Mouse (Mus musculus): Measurements from ENCODE around the gene Vwa3b.

DNA sequence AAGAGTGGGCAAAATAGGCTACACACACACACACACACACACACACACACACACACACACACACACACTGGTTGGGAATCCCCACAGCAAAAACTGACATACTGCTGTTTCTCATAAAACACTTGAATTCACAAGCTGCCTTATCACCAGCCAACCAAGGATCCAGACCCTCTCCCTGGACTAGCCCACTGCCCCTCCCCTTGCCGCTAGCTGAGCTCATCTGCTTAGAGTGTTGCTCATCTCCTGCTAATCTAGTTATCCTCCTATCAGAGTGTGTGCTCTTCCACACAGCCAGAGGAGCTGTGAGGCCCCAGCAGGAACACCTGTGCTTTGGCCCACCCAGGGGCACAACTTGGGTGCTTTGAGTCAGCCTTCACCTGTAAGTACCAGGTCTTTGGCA lies 187.7 kb downstream of the Vwa3b start, which contains the start of gene Cnga3:
- TF ChIP-seq CTCF (IDR thresholded peaks at IDR 0.05; ENCODE audit: low read depth, low read length) (no peak), POLR2A (IDR thresholded peaks at IDR 0.05; ENCODE audit: extremely low read depth, insufficient read depth, low read length) (no peak)

Measured in liver, adult 2 months (tissue).